Mouse (Mus musculus) cerebellum, postnatal 4 days (tissue): ENCODE data around the gene Ehhadh.
"Not testable (repeated sequence)": the region's sequence is repeated elsewhere in the genome, so short reads cannot be mapped to it uniquely, and the experiment has no call there.

Experiments used
- DNase-seq, 2 experiments: peaks; one replicate each; pipeline ENCODE4 v3.0.0; 2022; ENCODE audit warnings: low spot score in 2 of 2, mixed read lengths in 1 of 2

The Ehhadh gene

GRCm38 (mm10) chr16:21787516-21788353 lies at the start of gene Ehhadh:
TSS of gene Ehhadh (minus strand) at chr16:21787807.
- DNase-seq: peak in 1 of 2 experiments; percentile 37

GRCm38 (mm10) chr16:21836311-21837072 lies 48.9 kb upstream of the Ehhadh start:
- DNase-seq: no peak

DNA sequence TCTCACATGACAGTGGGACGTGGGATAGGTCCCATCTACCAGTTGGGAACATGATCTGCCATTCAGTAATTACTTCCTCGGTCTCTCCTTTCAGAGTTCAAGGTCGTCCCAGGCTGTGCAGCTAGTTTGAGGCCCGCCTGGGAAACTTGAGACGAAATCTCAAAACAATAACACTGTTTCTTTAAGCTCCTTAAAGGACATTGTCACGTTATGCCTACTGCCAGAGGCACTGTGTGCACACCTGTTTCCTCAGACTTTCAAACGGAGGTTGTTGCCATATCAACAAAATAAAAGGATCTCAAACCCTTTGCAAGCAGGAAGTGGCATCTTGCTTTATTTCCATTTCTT lies 48.0 kb upstream of the Ehhadh start:
- no peak for DNase-seq

DNA sequence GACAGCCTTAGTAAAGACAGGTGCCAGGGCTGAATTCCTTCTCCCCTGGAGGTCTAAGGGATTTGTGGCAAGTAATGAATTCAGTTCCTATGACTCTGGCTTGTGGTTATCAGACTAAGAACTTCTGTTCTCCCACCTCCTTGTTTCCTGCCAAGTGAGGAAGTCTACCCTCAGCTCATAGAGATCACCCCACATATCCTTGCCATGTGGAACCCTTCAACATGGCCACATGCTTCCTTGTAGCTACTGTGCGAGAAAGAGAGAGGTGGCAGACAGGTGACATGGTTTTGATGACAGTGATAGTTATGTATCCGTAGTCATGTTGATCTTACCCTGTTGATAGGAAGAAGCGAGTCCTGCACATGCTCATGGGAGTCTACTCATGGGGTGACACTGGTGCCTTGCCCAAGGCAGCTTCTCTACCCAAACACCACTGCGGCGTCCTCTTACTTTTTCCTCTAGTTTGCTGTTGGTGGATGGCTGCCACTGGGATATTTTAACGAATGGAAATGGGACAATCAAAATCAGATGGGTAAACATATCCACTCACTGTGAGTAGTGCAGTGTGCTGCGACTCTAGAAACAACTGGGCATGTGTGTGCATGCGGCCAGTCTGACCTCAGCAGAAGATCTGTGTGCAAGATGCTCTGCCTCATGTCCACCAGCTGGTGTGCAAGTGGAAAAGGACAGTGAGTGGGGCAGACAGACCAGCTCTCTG lies 47.4 kb upstream of the Ehhadh start:
- DNase-seq: no peak

- no peak for DNase-seq
These were observed 46.4 kb upstream of the Ehhadh start for GRCm38 (mm10) chr16:21833970-21834369.

GRCm38 (mm10) chr16:21833469-21833868 lies 45.9 kb upstream of the Ehhadh start:
- no peak for DNase-seq

DNA sequence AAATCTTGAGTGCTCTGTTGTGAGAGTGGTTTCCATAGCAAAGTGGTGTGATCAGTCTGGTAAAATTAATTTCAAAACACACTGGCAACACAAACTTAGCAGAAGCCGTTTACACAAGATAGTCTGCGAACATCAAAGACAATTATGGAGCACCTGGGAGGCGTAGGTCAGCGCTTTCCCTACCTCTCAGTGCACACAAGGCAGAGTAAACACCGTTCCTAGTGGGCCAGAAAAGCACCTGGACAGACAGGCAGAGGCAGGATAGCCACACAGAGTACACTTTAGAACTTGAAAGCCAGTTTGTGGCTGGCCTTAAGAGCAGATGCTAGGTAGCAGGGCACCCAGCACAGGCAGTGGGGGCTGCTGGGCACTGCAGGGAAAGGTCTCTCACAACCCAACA lies 44.2 kb upstream of the Ehhadh start:
- DNase-seq: no peak

DNA sequence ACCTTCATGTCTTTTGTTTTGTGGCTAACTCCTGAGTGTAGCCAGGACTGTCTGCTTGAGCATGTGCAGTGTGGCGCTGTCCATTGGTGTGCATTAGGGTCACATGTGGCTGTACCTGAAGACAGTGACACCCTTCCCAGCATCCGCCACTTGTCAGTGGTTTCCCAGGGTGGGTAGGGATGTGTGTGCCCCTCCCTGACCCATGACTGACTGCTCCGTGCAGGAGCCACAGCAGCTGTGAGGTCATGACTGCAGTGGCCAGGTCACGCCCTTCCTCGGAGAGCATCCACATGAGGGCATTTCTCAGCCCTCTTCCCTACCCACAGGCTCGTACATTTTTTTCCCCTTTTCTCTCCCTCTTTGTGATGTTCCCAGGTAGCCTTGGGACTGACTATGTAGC lies 43.2 kb upstream of the Ehhadh start:
- no peak for DNase-seq

DNA sequence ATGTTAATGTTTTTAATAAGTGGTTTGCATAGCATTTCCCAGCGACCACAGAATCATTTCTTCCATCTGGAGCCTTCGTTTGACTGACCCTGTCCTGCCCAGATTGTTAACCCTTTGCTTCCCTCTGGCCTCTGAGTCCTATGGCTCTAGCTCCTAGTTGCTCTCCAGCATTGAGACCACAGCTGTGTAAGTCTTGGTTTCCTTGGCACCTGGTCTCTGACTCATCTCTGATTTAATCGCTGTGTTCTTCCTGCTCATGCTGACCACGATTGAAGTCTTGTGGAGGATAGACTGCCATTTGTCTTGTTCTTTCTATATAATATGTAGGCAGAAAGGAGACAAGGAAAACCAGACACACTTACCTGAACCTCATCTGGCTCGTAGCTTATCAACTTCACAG lies 42.1 kb upstream of the Ehhadh start:
- DNase-seq: no peak

GRCm38 (mm10) chr16:21827581-21827980 lies 40.0 kb upstream of the Ehhadh start:
- no peak for DNase-seq

GRCm38 (mm10) chr16:21827153-21827552 lies 39.5 kb upstream of the Ehhadh start:
- DNase-seq: no peak

- no peak for DNase-seq
These were observed 38.0 kb upstream of the Ehhadh start for GRCm38 (mm10) chr16:21825612-21826031.

DNA sequence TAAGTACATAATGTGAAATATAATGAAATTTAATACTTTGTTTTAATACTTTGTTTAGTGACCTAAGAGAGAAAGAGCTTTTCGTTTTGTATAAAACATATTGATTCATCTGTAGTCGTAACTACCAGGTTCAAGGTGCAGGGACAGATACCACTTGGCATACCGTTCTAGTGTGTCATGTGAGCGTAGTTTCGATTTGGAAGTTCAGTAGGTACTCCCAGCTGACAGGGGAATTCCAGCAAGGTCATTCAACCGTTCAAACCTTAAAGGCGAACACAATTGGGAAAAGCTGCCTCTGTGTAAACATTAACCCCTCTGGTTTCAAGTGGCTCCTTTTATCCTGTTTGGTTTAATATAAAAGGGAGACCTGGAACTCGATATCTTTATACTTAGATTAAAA lies 31.0 kb upstream of the Ehhadh start:
- no peak for DNase-seq

- DNase-seq: no peak
These were observed 30.5 kb upstream of the Ehhadh start for GRCm38 (mm10) chr16:21818132-21818531.

- DNase-seq: peak in 1 of 2 experiments; percentile 16
These were observed 28.0 kb upstream of the Ehhadh start for GRCm38 (mm10) chr16:21815669-21816010.

GRCm38 (mm10) chr16:21814861-21815668 lies 27.5 kb upstream of the Ehhadh start:
- peak in 1 of 2 experiments; percentile 43 for DNase-seq

DNA sequence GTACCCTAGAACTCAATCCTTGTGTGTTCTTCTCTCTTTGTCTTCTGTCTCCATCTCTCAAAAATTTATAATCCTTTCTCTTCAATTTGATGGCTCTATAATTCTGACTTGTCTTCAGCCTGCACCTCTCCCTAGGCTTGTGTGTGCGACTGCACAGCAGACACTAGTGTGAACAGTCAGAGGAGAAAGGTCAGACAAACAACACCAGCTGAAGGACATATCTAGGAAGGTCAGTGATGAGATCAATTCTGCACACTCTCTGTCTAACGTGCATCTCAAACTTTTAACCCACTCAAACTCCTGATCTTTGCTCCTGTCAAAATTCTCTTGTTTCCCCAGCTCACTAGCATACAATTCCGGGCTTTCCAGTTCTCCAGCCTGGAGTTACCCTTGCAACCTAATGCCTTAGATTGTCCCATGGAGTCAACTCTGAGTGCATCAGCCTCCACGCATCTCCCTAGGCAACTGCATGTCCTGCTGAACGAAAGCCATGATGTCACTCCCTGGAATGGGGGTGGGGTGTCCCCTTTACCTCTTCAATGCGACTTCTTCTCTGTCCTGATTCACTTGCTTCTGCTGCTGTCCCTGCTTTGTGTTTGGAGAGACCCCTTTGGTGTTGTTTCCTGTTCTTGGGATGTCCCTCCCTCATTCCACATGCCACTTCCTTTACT lies 25.7 kb upstream of the Ehhadh start:
- DNase-seq: no peak

- not testable (repeated sequence) for DNase-seq
These were observed 20.2 kb upstream of the Ehhadh start for GRCm38 (mm10) chr16:21807786-21808185.

DNA sequence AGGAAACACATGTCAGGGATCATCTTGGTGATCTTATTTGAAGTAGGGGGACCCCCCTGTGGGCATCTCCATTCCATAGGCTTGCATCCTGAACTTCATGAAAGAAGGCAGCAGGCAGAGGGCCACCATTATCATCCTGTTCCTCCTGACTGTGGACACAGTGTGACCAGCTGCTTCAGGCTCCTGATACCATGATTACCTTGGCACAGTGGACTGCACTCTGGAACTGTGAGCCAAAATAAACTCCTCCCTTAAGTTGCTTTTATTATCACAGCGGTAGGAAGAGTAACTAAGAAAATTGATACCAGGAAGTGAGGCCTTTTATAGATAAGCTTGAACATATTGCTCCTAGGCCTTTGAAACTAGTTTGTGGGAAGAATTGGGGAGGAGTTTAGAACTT lies 19.3 kb upstream of the Ehhadh start:
- no peak for DNase-seq

DNA sequence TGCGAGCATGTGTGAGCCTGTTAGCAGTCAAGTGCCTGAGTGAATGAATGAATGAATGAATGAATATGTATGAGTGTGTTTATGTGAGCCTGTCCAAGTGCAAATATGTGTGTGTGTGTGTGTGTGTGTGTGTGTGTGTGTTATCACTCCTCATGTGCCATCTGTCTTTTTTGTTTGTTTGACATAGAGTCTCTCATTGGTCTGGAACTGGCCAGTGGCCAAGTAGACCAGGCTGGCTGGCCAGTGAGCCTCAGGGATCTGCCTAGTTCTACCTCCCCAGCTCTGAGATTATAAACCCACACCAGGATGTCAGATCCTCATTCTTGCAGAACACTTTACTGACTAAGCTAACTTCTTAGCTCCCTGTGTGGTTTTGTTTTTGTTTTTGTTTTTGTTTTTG lies 16.7 kb upstream of the Ehhadh start:
- peak in 1 of 2 experiments; percentile 20 for DNase-seq

DNA sequence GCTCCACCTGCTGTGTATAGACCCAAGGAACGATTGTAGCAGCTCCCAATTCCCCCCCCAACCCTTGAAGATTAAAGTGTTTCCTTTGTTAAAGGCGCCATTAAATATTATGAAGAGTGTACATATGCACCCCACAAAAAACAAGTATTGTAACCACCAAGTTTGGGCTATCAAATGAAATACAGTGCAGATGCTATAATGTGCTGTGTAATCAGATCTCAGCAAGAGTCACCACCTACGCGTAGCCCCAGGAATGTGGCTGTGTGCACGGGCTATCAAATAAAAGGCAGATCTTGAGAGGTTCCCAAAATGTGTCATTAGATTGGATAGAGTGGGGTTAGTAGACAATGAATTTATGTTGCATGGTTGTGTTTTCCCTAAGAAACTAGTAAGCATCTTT lies 7.5 kb upstream of the Ehhadh start:
- no peak for DNase-seq
